Mouse (Mus musculus) heart, postnatal 0 days (tissue): ENCODE results near the gene Mxra7.

Experiments
- CTCF ChIP-seq: IDR thresholded peaks from 2 replicates; pipeline ENCODE4 v1.5.1; 2016; ENCODE audit warnings: antibody characterized with exemption, control low read depth, low read depth
- EP300 ChIP-seq: IDR thresholded peaks from 2 replicates; pipeline ENCODE4 v1.6.1; 2016; ENCODE audit warnings: antibody characterized with exemption, low read depth

- TF ChIP-seq CTCF (no peak), EP300 (no peak)
Measured at GRCm38 (mm10) chr11:116840748-116841147, 12.9 kb upstream of the Mxra7 start.
